Mouse (Mus musculus) cerebellum, adult 2 months (tissue): ENCODE data around the gene Pdha1.

ENCODE experiments used
- CTCF ChIP-seq: fragments of 200-500 bp; IDR thresholded peaks from 2 replicates; pipeline ENCODE4 v1.5.1; 2011; ENCODE audit warnings: low read depth, mild to moderate bottlenecking, control low read depth, low read length, moderate library complexity, borderline replicate concordance; ENCODE audit not compliant: insufficient read depth
- POLR2A ChIP-seq: fragments of 200-500 bp; IDR thresholded peaks from 2 replicates; pipeline ENCODE4 v1.6.1; 2011; ENCODE audit warnings: low read length, control low read depth, borderline replicate concordance; ENCODE audit not compliant: insufficient read depth

GRCm38 (mm10) chrX:160146806-160147205 lies 8.6 kb upstream of the Pdha1 start:
- TF ChIP-seq POLR2A (no peak), CTCF (no peak)
